9 mouse cellular contexts compared by ENCODE assay signal in the genomic region with DNA sequence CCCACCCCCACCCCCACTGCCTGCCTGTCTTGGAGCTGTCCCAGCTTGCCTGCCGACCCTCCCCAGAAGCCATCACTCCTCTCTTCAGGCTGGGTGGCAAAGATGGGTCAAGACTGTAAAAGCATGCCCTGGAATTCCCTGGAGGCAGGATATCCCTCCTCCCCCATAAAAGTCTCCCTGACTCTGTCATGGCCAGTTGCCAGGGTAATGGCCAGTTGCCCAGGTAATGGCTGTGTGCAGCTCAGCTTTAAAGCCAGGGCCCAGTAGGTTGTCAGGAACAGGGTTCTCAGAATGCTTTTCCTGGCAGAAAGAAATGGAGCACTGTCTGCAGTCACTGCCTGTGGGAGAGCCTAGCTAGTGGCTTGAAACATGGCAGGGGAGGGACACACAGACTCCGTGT.
A peak's percentile ranks its signal among the peaks of the same experiment; 100 is the strongest.
DNase-seq lines count a peak whose midpoint lies in the region; ATAC-seq lines count a peak whose summit lies in the region.
"Had no signal": no experiment of that assay in that cellular context is flagged by ENCODE, and none has a peak within 500 bp of the region (broad histone marks: within the 10 kb centered on the region; RNA-seq: fewer than 3 reads in every experiment).

No protein-coding gene starts in this region.

- H3K4me1 ChIP-seq in hindbrain, embryonic 15.5 days (replicated peaks), result no peaks in the 10 kb centered on the region
- peaks cover 47% of the 10 kb centered on the region for H3K4me1 ChIP-seq in hindbrain, embryonic 10.5 days (replicated peaks)
- H3K4me1 ChIP-seq in embryonic facial prominence, embryonic 15.5 days, result peaks cover 23% of the 10 kb centered on the region
- peaks cover 56% of the 10 kb centered on the region for H3K4me1 ChIP-seq in limb, embryonic 10.5 days

- 27% methylated on average over 2 of the region's 2 CpGs for WGBS in hindbrain, embryonic 15.5 days
- 36% methylated on average over 2 of the region's 2 CpGs for WGBS in hindbrain, embryonic 10.5 days
- WGBS in embryonic facial prominence, embryonic 15.5 days, result 30% methylated on average over 2 of the region's 2 CpGs
- 21% methylated on average over 2 of the region's 2 CpGs for WGBS in limb, embryonic 10.5 days

- H3K9me3 ChIP-seq in hindbrain, embryonic 15.5 days, result no peaks in the 10 kb centered on the region
- H3K9me3 ChIP-seq in hindbrain, embryonic 10.5 days, result no peaks in the 10 kb centered on the region
- no peaks in the 10 kb centered on the region for H3K9me3 ChIP-seq in embryonic facial prominence, embryonic 15.5 days (replicated peaks)
- no peaks in the 10 kb centered on the region for H3K9me3 ChIP-seq in limb, embryonic 10.5 days (replicated peaks)
- H3K9me3 ChIP-seq: neural tube, embryonic 12.5 days had no signal

- no peak overlapping the region for H3K9ac ChIP-seq in hindbrain, embryonic 15.5 days
- H3K9ac ChIP-seq in embryonic facial prominence, embryonic 15.5 days, result no peak overlapping the region
- H3K9ac ChIP-seq: neural tube, embryonic 12.5 days had no signal

- H3K4me2 ChIP-seq in hindbrain, embryonic 15.5 days, result no peak overlapping the region
- no peak overlapping the region for H3K4me2 ChIP-seq in embryonic facial prominence, embryonic 15.5 days (replicated peaks)
- H3K4me2 ChIP-seq: neural tube, embryonic 12.5 days had no signal

- H3K27ac ChIP-seq in hindbrain, embryonic 15.5 days (replicated peaks), result 0 out of 2 replicates have a peak overlapping the region, but pooled peaks have one; percentile 15
- no peak overlapping the region for H3K27ac ChIP-seq in hindbrain, embryonic 10.5 days
- 0 out of 2 replicates have a peak overlapping the region, but pooled peaks have one; percentile 44 for H3K27ac ChIP-seq in embryonic facial prominence, embryonic 15.5 days (replicated peaks)
- H3K27ac ChIP-seq in limb, embryonic 10.5 days, result peak overlapping the region; percentile 59; the same call in 1 of the 2 replicates
- H3K27ac ChIP-seq: neural tube, embryonic 12.5 days had no signal

- ATAC-seq in hindbrain, embryonic 15.5 days (ENCODE audit: low FRiP score, low read depth), result peak; percentile 35; the same call in 1 of the 2 replicates
- no peak for ATAC-seq in embryonic facial prominence, embryonic 15.5 days (ENCODE audit: insufficient number of reproducible peaks, low FRiP score, low TSS enrichment, low read depth)

- no peak for DNase-seq in hindbrain, embryonic 10.5 days (ENCODE audit: low spot score)
- DNase-seq in urinary bladder, postnatal 14 days (ENCODE audit: low spot score), result peak; percentile 67
- no peak for DNase-seq in urinary bladder, postnatal 10 days (ENCODE audit: low spot score)
- DNase-seq in limb, embryonic 10.5 days (ENCODE audit: low spot score), result peak; percentile 73
- DNase-seq in spleen, postnatal 10 days (ENCODE audit: low spot score in 2 of 2), result no peak
- no peak for DNase-seq in spleen, postnatal 36 days (ENCODE audit: low spot score in 2 of 2)

- no peaks in the 10 kb centered on the region for H3K36me3 ChIP-seq in hindbrain, embryonic 15.5 days
- no peaks in the 10 kb centered on the region for H3K36me3 ChIP-seq in hindbrain, embryonic 10.5 days
- no peaks in the 10 kb centered on the region for H3K36me3 ChIP-seq in embryonic facial prominence, embryonic 15.5 days
- no peaks in the 10 kb centered on the region for H3K36me3 ChIP-seq in limb, embryonic 10.5 days
- H3K36me3 ChIP-seq: neural tube, embryonic 12.5 days had no signal

- no peaks in the 10 kb centered on the region for H3K27me3 ChIP-seq in hindbrain, embryonic 15.5 days
- peaks cover 23% of the 10 kb centered on the region for H3K27me3 ChIP-seq in hindbrain, embryonic 10.5 days (ENCODE audit: insufficient read depth, poor library complexity, severe bottlenecking)
- H3K27me3 ChIP-seq in embryonic facial prominence, embryonic 15.5 days, result no peaks in the 10 kb centered on the region
- H3K27me3 ChIP-seq in limb, embryonic 10.5 days (ENCODE audit: low read depth, poor library complexity, severe bottlenecking), result no peaks in the 10 kb centered on the region; the same call in 1 of the 2 replicates
- H3K27me3 ChIP-seq: neural tube, embryonic 12.5 days had no signal

- H3K4me3 ChIP-seq in hindbrain, embryonic 15.5 days, result no peak overlapping the region
- no peak overlapping the region for H3K4me3 ChIP-seq in hindbrain, embryonic 10.5 days
- H3K4me3 ChIP-seq in embryonic facial prominence, embryonic 15.5 days (replicated peaks), result no peak overlapping the region
- H3K4me3 ChIP-seq in limb, embryonic 10.5 days, result no peak overlapping the region
- H3K4me3 ChIP-seq: neural tube, embryonic 12.5 days had no signal

Comparison
In these comparisons a context has a peak if more than half of its experiments do, and no peak if none do; other contexts are left out.
1. DNase-seq: peak in urinary bladder, postnatal 14 days (single experiment) and limb, embryonic 10.5 days (single experiment); none in hindbrain, embryonic 10.5 days (single experiment), urinary bladder, postnatal 10 days (single experiment), spleen, postnatal 10 days (0 of 2) and spleen, postnatal 36 days (0 of 2).